8 mouse cellular contexts compared by ENCODE assay signal in the genomic region with DNA sequence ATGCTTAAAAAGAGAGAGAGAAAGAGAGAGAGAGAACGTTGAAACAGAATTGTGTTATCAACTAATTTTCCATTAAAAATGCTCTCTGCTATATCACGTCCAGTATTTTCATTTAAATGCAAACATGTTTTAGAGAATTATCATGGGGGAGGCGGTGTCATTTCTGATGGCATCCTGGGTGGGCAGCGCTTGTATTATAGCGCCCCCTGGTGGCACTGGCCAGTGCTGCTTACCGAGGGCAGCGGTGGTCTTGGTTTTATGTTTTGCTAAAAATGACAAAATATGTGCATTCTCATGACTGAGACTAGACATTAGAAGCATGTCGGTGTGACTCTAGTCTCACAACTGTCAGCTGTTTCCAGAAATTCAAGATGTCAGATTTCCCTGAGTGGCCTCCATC. TPM values are rescaled to one million over a fixed set of nuclear protein-coding genes. Genes with fewer than 3 reads are reported as not detected.
A peak's percentile ranks its signal among the peaks of the same experiment; 100 is the strongest.
DNase-seq lines count a peak whose midpoint lies in the region; ATAC-seq and TF ChIP-seq lines count a peak whose summit lies in the region.

No protein-coding gene starts in this region.

- no peak overlapping the region for H3K4me2 ChIP-seq in hindbrain, postnatal 0 days (ENCODE audit: low read depth, low read length)

- H3K27me3 ChIP-seq in hindbrain, postnatal 0 days (ENCODE audit: insufficient read depth, low read length), result no peaks in the 10 kb centered on the region

- H3K4me1 ChIP-seq in hindbrain, postnatal 0 days (ENCODE audit: insufficient read depth, low read length), result no peaks in the 10 kb centered on the region

- H3K36me3 ChIP-seq in hindbrain, postnatal 0 days (ENCODE audit: insufficient read depth, low read length), result no peaks in the 10 kb centered on the region

- peak; percentile 98 for TF ChIP-seq CTCF in hindbrain, postnatal 0 days (IDR thresholded peaks at IDR 0.05; ENCODE audit: low read depth)

- H3K27ac ChIP-seq in hindbrain, postnatal 0 days, result no peak overlapping the region

- intact Hi-C loops in heart, postnatal 10 days (cut with DNase I), result loop anchor here (1.0 to 5.0 kb wide), 2 partner anchors 209 to 354 kb away; no protein-coding TSS in a partner anchor

- peak; percentile 35 to 76 for DNase-seq in heart, postnatal 10 days
- DNase-seq in heart, adult 9 months (ENCODE audit: low spot score in 2 of 2), result no peak
- DNase-seq in 416B (ENCODE audit: low read depth), result peak; percentile 56
- peak; percentile 41 for DNase-seq in adrenal gland, adult 2 months
- peak; percentile 55 for DNase-seq in embryo, embryonic 9.5 days (ENCODE audit: extremely low spot score)
- DNase-seq in hindbrain, postnatal 0 days (ENCODE audit: low spot score), result peak; percentile 88
- DNase-seq in lung, postnatal 25 days (ENCODE audit: low spot score), result peak; percentile 20
- peak; percentile 50 for DNase-seq in thymus, postnatal 14 days

- ATAC-seq in hindbrain, postnatal 0 days, result 0 out of 2 replicates have a peak, but pooled peaks have one; percentile 36

- no peak overlapping the region for H3K9ac ChIP-seq in hindbrain, postnatal 0 days (replicated peaks; ENCODE audit: low read length)

- no peaks in the 10 kb centered on the region for H3K9me3 ChIP-seq in hindbrain, postnatal 0 days (ENCODE audit: low read length)

- WGBS in hindbrain, postnatal 0 days, result 6% methylated on average over 8 of the region's 8 CpGs

- H3K4me3 ChIP-seq in hindbrain, postnatal 0 days (ENCODE audit: low read length), result no peak overlapping the region

RNA-seq across cellular contexts. Expression of a gene that starts 44.9 kb away (rescaled TPM):
- total RNA-seq in heart, postnatal 10 days (2021), result 10 to 100 TPM; 69.2 to 76.5 TPM
- 100 to 1,000 TPM; 240 to 283 TPM for total RNA-seq in adrenal gland, adult 2 months (2021)
- polyA plus RNA-seq in adrenal gland, adult 2 months (2012; rRNA removed), result 102 and 130 TPM in 2 replicates
- total RNA-seq in hindbrain, postnatal 0 days (2014; rRNA removed), result 120 TPM in 2 replicates
- polyA plus RNA-seq in hindbrain, postnatal 0 days (2015; fragmentation: Nextera tagmentation; extraction: Ambion mirVana), result 154 and 157 TPM in 2 replicates

Comparison
In these comparisons a context has a peak if more than half of its experiments do, and no peak if none do; other contexts are left out.
1. DNase-seq: peak in heart, postnatal 10 days (2 of 2), 416B (single experiment), adrenal gland, adult 2 months (single experiment), embryo, embryonic 9.5 days (single experiment), hindbrain, postnatal 0 days (single experiment), lung, postnatal 25 days (single experiment) and thymus, postnatal 14 days (single experiment); none in heart, adult 9 months (0 of 2).